Mouse (Mus musculus) c-Kit-positive CD71-negative TER-119-negative erythroid progenitor cells, embryonic 14.5 days (primary cell): ENCODE measurements around the gene Gtf3c2.
"Not testable (repeated sequence)": the region's sequence is repeated elsewhere in the genome, so short reads cannot be mapped to it uniquely, and the experiment has no call there.

Source experiments
- DNase-seq: peaks from one replicate; pipeline ENCODE4 v3.0.0-alpha.2; 2013; ENCODE audit warnings: low read depth

Gene Gtf3c2

DNA sequence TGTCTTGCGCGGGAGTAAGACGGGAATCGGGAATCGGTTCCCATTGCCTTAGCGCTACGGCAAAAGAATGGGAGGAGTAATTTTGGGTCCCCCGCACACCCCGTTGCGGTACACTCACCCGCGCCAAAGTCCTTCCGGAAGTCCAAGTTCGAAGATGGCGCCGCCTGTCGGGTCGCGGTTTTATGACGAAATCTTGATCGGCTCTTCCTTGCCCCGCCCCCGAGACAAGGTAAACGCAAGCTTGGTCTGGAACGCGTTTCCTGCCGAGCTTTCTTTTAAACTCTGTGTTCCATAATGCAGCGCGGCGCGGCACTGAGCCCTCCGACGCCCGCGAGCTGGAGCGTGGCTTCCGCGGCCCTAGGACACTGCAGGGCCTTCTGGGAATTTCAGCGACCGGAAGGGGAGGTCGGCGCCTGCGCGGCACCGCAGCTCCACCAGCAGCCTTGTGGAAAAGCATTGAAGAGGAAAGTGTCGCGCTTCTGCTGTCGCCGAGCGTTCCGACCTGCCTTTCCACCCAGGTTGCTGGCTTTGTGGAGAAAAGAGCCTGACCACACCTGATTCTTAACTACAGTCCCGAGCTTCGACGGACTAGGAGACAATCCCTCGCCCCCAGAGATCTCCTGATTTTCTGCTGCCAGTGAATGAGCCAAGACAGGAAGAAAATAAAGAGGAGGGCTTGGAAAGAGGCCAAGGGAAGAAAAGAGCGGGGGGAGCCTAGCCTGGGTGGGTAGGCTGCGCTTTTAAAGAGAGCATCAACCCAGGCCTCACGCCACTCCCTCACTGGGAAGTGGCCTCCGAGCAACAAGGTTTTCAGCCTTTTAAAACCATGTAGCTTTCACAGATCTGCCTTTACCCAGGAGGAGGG, at the start of gene Gtf3c2, which contains the start of gene Gm29609:
Gtf3c2 (minus strand) TSS at position 379 of the 865 bp plus-strand sequence.
Gm29609 (minus strand) TSS at position 146 of the 865 bp plus-strand sequence.
- peak; percentile 96 for DNase-seq

DNA sequence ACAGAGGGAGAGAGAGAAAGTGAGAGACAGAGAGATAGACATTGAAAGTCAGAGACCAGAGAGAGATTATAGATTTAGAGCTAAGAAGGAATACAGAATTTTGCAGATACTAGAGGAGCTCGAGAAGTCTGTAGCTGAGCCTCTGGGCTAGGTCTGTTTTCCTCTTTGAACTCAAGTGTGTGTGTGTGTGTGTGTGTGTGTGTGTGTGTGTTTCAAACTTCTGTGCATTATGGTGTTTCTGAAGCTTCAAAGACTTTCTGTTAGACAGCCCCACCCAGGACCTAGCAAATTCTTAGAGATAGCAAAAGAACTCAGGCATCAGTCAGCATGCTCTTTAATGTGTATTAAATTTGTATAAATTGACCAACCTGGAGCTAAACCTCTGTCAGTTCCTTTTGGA, 46.7 kb upstream of the Gtf3c2 start:
- DNase-seq, result no peak

DNA sequence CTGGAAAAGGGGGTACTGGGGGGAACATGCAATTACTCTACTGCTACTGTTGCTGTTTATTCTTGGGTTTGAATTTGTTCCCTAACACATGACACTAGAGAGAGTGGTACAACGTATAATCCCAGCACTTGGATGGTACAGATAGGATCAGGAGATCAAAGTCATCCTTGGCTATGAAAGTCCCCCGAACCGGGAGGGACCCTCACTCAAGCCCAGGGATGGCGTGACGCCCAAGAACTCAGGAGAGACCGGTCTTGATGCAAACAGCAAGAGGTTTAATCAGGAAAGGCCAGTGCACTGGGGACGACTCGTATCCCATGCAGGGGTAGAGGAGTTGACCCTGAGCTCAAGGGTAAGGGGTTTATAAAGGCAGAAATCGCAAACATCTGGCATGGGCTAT, 42.8 kb upstream of the Gtf3c2 start:
- DNase-seq, result no peak

DNA sequence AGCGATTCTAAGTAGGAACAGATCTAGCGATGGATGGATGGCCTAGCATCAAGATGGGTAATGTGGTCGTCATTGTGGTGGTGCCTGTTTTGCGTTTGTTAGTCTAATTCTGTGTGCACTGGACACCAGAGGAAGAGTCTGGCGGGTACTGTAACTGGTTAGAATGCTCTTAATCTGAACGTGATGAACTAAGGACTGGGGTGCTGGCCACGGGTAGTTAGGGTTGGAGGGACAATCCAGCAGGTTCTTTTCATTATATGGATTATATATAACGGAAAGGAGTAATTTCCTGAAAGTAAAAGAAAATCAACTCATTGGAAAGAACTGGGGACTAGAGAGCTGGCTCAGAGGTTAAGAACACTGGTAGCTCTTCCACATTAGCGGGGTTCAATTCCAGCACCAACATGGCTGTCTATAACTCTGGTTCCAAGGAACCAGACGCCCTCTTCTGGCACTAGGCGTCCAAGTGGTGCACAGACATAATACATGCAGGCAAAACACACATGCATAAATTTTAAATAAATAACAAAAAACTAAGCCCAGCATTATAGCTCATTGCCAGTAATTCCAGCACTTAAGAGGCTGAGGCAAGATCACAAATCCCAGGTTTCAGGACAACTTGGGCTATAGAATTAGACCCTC, 41.5 kb upstream of the Gtf3c2 start:
- peak; percentile 51 for DNase-seq

DNA sequence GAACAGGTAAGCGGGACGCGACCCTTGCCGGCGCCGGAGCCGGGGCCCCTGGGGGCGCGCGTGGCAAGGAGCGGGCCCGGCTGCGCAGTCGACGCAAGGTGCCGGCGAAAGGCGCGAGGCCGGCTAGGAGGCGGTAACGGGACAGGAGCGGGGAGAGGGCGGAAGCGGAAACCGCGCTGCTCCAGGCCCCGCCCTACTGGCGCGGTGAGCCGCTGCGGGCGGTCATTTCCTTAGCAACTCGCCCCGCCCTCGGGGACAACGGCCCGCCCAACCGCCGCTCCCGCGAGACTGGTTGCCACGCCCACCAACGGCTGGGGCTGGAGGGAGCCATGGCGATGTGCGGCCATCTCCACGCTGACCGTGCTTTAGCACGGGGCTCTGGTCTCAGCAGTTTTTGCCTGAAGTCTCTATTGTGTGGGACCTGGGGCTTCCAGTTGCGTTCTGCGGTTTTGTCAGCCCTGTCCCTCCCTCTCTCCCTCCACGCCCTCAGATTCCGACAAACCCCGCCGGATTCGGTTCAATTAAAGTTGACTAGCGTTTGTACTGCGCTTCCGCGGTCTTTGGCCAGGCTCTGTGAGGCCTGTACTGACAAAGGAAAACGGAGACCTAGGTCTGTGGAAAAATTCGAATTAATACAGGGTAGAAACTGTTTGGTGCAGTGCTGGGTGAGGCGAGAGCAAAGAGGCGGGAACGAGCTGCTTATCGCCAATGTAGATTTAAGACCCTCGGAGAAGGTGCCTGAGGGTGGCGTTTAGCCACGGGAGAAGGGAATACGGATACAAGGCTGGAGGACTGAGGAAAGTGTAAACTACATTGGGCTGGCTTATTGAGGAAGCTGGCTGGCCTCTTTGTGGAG, 40.7 kb upstream of the Gtf3c2 start, which contains the start of gene Ppm1g:
Ppm1g (minus strand) TSS at position 240 of the 856 bp plus-strand sequence.
- peak; percentile 87 for DNase-seq

DNA sequence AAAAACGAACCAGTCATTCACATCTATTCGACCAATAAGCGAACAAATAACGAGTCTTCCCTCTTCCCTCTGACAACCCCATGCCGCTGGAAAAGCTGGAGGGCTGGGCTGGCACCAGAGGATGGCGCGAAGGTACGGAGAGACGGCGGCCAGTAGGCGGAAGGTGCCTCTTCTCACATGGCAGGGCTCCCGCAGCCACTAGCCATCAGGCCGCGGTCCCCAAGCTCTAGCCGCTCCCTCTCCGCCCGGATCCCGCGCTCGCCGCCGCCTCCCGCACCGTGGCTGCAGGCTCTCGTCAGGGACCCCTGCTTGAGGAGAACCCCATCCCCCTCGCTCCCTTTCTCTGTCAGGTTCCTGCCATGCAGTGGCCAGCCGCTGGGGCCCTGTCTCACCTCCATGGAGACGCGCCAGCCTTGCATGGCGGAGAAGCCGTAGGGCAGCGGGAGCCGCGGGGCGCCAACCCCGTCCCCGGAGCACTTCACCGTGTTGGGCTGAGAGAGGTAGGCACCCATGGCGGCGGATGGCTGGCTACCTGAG, 40.0 kb upstream of the Gtf3c2 start:
- peak; percentile 30 for DNase-seq

DNA sequence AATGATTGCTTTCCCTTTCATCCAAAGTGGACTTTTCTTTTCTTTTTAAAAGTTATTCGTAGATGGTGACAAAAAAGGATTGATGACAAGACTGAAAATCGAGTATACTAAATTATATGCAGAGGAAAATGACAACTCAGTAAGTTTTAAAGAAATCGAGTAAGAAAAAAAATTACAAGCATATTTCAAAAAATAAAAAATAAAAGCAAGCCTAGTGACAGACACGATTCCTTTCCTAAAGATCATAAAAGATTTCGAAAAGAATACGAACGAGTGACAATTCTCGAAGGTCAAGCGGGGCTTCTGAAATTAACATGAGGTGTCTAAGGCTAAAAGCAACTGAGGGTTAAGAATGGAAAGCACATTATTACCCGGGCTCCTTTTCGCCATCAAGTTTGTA, 39.5 kb upstream of the Gtf3c2 start:
- no peak for DNase-seq

DNA sequence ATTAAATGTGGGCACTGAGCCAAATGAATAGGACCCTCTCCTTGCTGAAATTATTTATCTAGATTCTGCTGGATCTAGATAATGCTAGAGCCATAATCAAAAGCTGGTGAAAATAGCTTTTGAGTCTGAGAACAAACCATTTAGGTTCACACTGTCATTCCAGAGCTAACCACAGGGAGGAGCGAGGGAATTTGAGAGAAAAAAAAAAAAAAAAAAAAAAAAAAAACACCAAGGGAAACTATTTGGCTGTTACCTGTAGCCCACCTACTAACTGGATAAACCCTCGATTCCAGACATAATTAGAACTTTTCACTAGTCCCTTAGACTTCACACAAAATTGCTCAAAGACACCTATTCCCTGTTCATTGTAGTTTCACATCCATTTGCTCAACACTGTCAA, 39.1 kb upstream of the Gtf3c2 start:
- DNase-seq, result peak; percentile 49

DNA sequence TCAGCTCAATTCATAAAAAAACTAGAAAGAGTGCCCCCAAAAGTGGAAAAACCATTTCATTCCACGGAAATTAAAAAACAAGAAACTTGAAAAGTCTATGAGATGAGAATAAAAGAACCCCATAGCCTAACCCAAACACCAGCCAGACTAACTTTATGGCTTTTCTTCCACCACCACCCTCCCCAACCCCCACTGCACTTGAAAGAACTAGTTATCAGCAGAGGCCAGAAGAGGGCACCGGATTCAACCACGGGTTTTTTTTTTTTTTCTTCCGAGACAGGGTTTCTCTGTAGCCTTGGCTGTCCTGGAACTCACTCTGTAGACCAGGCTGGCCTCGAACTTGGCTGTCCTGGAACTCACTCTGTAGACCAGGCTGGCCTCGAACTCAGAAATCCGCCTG, 38.4 kb upstream of the Gtf3c2 start:
- DNase-seq, result no peak

DNA sequence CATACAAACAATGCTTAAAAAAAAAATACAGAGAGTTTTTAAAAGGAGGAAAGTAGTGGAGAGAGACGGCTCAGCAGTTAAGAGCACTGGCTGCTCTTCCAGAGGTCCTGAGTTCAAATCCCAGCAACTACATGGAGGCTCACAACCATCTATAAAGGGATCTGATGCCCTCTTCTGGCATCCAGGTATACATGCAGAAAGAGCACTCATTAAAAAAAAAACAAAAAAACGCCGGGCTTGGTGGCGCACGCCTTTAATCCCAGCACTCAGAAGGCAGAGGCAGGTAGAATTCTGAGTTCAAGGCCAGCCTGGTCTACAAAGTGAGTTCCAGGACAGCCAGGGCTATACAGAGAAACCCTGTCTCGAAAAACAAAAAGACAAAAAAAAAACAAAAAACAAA, 36.6 kb upstream of the Gtf3c2 start:
- DNase-seq, result not testable (repeated sequence)

DNA sequence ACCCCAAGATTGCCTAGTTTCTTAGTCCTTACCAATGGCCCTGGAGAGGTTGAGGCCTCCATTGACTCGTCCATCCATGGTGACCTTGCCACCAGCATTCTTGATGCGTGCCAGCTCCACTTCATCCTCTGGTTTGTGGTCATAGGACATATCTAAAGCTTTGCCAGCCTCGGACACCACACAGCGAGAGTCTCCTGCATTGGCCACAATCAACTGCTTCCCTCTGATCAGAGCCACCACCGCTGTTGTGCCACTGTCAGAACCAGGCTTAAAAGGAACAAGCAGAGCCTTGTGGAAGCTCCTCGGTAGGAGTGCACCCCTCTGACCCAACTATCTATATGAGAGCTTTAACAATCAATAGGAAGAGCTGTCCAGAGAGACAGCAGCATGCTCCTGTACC, 24.5 kb upstream of the Gtf3c2 start:
- no peak for DNase-seq

DNA sequence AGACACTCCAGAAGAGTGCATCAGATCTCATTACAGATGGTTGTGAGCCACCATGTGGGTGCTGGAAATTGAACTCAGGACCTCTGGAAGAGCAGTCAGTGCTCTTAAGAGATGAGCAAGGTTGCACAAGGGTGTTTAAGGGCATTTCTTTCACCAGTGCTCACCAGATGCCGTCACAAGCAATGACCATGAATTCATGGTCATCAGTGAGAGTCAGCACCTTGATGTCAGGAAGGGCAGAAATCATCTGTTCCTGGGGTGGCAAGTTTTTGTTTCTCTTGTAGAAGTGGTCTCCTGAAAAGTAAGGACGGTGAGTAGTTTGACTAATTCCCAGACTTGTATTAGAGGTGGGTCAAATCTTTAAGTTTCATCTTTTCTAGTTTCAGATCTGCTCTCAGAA, 23.9 kb upstream of the Gtf3c2 start:
- DNase-seq, result no peak

DNA sequence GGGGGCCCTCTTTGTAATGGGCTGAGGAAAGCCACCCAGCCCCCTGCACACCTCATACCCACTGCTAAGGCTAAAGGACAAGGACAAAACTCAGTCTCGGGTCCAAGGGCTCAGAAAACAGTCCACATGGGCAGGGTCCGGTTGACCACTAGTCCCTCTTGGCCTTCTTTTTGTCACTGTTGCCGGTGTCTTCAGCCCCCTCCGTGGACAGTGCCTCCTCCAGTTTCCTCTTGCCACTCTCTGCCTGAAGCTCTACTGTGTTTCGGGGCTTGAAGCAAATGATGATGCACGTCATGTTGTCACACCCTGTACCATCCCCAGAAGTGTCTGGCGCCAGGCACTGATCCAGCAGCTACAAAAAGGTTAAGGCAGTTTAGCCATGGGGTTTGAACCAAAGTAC, 23.0 kb upstream of the Gtf3c2 start:
- DNase-seq, result no peak

DNA sequence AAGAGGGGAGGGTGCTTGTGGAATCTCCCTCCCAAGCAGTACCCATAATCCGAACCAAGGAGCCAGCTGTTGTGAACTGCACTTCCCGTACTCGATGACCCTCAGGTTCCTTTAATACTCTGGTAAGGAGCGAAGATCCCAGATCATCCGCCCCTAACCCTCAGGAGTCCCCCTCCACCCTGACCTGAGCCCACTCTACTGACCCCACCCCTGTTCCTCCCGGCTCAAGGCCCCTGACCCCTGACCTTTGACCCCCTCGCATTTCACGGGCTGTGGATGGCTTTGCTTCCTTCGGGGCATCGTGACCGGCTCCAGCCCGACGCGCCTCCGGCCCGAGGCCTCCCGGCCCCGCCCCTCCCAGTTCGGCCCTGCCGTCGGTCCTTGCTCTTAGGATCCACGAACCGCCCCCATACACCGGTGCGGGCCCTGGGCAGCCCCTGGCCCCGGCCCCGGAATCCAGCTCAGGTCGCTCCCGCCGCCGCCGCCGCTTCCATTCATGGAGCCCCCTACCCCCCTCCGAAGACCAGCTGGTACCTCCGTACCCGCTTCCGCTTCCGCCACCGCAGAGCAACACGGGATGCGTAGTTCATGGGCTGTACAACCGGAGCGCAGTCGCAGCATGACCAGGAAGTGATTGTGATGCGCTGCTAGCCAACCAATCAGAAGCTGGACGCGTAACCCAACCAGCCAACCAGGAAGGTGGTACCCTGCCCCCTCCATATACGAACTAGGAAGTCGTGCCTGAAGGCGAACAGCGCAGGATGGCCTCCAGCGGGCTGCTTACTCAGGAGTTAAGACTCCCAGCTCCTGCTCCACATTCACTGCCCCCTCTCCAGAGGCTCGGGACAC, 22.0 kb upstream of the Gtf3c2 start, which contains the start of gene Zfp513:
Zfp513 (minus strand) TSS at position 562 of the 849 bp plus-strand sequence.
- DNase-seq, result peak; percentile 94

DNA sequence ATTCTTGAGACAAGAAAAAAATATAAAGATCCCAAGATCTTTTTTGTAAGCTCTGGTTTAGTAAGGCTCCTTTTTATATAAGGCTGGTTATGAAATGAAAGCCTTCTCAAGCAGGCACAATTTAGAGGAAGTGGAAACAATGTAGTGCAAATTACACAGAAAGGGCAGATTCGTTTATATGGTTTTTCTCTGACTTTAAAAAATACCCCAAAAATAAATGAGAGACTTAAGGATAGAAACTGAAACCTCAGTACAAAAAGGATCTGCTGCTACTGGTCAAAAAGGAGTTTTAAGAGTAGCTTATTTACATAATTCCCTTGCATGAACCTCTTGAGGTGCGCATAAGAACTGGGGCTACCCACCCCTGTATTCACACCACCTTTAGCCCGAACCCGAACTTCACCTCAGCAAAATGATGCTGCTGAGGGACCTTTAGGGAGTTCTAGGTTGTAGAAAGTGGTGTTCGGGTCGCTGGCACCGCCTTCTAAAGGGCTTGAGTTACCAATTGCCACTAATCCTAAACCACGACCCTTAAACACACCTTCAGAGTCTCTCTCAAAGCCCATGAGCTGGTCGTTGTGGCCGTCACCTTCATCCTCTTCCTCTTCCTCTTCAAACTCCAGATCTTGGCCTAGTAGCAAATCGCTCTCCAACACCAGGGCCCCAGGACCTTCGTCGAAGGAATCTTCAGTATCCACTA, 21.2 kb upstream of the Gtf3c2 start:
- no peak for DNase-seq

DNA sequence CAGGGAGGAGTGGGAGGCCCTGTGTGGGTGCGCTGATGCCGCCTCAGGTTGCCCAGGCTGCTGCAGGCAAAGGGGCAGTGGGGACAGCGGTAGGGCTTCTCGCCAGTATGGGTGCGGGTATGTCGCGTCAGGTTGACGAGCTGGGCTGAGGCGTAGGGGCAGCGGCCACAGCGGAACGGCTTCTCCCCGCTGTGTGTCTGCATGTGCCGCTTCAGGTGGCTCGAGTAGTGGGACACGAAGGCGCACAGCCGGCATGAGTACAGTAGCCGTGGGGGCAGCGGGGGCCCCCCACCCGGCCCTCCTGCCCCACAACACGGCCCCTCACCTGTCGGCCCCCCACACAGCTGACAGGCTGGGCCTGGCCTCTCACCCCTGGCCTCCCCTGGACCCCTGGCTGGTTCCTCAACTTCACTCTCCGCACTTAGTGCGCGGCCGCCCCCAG, 20.4 kb upstream of the Gtf3c2 start:
- DNase-seq, result no peak

DNA sequence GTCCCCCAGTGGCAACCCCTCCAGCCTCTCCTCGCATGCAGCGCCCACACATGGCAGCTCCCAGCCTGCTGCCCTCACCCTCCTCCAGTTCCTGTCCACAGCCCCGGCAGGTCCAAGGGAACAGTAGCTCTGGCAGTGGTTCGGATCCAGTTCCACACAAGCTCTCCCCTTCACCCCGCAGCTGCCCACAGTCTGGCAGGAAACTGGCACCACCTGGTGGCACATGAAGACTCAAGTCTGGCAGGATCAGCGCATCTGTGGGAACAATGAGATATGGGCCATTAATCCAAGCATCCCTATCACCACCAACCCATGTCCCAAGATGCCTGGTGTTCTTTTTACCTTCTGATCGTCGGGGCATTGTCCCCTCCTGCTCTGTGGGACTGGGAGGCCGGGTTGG, 19.9 kb upstream of the Gtf3c2 start:
- no peak for DNase-seq

DNA sequence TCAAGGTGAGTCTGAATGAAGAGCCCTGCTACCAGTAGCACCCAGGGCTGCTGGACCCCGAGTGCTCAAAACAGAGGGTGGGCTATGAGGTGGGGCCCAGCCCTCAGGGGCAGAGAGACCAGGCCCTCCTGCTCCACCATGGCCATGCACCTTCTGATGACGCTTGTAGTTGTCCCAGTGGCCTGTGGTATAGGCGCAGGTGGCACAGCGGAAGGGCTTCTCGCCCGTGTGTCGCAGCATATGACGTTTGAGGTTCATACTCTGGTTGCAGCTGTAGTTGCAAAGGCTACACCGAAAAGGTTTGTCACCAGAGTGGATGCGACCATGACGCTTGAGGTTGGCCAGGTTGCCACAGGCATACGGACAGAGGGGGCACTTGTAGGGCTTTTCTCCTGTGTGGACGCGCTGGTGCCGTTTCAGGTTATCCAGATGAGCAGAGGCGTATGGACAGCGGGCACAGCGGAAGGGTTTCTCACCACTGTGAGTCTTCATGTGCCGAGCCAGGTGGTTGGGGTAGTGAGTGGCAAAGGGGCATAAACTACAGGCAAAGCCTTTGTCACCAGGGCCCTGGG, 19.5 kb upstream of the Gtf3c2 start:
- DNase-seq, result no peak

DNA sequence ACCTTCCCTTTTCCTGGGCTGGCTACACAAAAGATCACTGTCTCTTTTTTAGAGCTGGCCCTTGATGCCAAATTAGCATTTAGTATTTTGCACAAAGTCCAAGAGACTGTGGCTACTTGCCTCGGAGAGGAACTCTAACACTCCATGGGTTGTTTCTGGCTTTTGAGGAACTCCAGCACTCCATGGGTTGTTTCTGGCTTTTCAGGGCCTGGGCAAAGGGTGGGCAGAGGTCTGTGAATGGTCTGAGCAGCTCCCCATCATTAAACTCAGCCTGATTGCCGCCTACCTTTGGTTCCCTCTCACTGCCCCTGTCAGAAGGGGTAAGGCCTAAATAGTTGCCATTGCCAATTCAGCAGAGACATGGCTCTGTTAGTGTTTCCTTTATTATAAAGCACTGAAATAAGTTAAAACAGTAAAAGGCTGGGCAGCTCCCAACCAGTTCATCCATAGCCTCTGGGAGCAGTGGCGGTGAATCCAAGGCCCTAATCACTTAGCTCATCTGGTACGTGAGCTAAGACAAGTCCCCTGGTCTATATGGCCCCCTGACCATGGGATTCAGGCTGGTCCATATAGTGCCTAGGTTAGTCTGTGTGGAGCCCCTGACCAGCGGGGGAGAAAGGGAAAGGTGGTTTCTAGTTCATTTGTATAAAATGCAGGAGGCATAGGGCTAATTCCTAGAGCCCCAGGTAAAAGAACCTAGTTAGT, 18.8 kb upstream of the Gtf3c2 start:
- DNase-seq, result no peak
